Mouse (Mus musculus) Muller cell, postnatal 12 days (primary cell): ENCODE measurements around the gene Stard9.
A peak's percentile ranks its signal among the peaks of the same experiment; 100 is the strongest.
"Not testable (repeated sequence)": the region's sequence is repeated elsewhere in the genome, so short reads cannot be mapped to it uniquely, and the experiment has no call there.

Experiments used
- DNase-seq: peaks from one replicate; pipeline ENCODE4 v3.0.0-alpha.2; 2015; ENCODE audit errors: inconsistent ontology term

The Stard9 gene

GRCm38 (mm10) chr2:120654693-120655092 lies 25.8 kb downstream of the Stard9 start:
- DNase-seq, result no peak

- no peak for DNase-seq
Observed at GRCm38 (mm10) chr2:120655905-120656304, 27.0 kb downstream of the Stard9 start.

- DNase-seq, result no peak
Observed at GRCm38 (mm10) chr2:120656711-120657110, 27.8 kb downstream of the Stard9 start.

- peak; percentile 20 for DNase-seq
Observed at GRCm38 (mm10) chr2:120658486-120658885, 29.6 kb downstream of the Stard9 start.

- no peak for DNase-seq
Observed at GRCm38 (mm10) chr2:120659318-120659717, 30.4 kb downstream of the Stard9 start.

DNA sequence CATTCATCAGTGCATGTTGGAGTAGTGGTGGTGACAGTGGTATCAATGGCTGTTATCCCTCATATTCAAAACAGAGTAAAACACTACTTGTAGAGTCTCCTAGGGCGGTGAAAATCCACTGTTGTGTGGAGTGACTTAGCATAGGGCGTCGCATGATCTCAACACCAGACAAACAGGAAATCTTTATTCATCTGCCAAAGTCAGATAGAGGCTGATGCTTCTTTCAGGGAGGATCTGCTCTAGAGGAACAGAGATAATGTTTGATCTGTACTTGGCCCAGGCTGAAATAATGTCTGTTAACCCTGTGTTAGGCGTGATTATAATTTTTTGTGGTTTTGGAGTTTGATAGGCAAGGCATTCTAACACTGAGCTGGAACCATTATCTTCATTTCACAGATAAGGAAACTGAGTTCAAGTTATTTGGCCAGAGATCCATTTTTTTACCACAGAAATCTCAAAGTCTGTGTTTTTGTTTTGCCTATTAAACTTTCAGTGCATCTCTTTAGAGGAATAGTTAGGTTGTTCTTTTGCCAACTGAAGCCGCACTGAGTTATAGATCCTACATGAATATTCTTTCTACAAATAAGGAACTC lies 31.7 kb downstream of the Stard9 start:
- DNase-seq, result no peak

DNA sequence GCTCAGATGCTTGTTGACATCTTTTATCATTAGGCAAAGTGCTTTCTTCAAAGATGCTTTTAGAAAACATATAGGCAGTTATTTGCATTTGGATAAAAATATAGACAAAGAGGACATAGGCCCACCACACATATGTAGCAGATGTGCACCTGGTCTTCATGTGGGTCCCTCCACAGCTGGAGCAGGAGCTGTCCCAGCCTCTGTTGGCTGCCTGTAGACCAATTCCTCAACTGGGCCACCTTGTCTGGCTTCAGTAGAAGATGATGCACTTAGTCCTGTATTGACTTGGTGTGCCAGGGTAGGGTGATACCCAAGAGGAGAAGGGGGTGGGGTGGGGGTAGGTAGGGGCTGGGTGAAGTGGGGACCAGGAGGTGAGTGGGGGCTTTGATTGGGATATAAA lies 33.8 kb downstream of the Stard9 start:
- DNase-seq, result no peak

- DNase-seq, result no peak
Observed at GRCm38 (mm10) chr2:120663491-120664154, 34.7 kb downstream of the Stard9 start.

DNA sequence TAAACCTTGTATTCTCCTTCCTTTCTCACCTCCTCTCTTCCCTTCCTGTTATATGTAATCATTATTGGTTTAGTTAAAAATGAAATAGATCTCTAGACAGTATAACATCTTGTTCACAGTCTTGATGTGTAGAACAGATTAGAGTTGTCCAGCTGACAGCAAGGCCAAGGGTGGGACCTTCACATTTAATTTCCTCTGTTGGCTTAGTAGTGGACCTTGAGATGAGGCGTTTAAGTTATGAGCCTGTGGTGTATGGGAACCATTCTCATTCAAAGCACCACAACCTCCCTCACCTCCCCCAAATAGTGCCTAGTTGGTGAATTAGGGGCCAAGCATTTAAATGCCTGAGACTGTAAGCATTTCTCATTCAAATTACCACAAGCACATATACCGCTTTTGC lies 38.5 kb downstream of the Stard9 start:
- no peak for DNase-seq

DNA sequence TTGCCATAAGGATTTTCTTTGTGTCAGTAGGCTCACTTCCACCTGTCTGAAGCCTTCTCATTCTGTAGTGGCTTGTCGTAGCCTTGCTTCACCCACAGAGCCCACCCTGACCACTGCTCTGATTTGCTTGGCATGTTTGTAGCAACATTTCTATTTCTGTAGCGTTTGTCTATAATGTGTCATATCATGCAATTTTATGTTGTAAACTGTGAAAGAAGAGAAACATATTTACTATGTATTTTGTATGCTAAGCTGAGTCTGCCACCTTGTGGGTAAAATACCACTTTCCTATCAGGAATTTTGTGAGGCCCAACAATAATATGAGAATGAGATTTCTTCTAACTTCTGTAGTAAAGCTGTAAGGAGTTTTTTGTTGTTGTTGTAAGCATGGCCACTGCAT lies 41.3 kb downstream of the Stard9 start:
- DNase-seq, result no peak

DNA sequence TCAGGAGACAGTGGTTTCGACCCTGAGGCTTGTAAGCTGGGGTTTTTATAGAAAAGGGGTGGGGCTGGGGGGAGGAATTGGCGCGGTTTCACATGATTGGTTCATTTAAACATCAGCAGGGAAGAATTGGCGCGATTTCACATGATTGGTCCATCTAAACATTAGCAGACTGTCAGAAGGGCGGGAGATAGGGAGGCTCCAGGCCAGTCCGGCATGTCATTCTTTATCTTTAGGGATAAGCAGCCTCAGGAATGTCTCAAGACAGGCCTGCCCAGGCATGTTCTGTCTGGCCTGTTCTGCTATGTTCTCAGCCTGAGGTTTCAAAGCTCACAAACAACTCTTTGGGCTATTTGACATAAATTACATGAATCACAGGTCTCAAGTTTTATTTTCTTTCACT lies 52.2 kb downstream of the Stard9 start:
- not testable (repeated sequence) for DNase-seq

DNA sequence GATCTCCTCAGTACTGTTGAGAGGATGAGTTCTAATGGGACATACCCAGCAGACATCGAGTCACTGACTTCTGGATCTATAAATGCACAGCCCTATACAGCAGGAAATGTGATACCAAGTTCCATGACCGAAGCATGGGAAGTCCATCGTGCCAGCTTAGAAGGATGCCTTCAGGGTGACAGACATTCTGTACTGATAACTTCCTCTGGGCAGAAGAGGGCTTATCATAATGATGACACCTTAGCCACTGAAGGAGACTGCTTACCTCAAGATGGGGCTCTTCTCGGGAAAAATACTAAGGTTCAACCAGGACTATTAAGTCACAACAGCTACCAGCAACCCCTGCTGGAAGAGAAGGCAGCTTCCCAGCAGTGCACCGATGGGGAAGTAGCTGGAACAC lies 68.8 kb downstream of the Stard9 start:
- DNase-seq, result no peak

- DNase-seq, result no peak
Observed at GRCm38 (mm10) chr2:120700379-120700885, 71.5 kb downstream of the Stard9 start.

- no peak for DNase-seq
Observed at GRCm38 (mm10) chr2:120702675-120703074, 73.8 kb downstream of the Stard9 start.

- no peak for DNase-seq
Observed at GRCm38 (mm10) chr2:120707041-120707440, 78.1 kb downstream of the Stard9 start.

DNA sequence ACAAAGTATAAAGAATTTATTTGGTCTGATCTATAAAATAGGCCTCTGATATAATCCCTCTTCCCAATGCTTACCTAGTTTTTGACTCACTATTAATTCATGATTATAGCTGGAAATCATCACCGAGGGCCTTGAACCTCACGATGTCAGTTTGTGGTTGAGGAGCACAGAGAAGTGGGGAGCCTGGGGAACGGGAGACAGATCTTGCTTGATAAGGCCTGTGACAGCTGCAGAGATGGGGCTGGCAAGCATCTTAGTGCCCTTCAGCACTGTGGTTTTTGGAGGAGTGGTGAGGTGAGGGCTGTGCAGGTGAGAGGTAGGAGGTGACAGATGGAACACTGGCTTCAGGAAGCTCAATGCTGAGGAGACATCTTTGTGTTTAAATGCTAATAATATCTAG lies 81.2 kb downstream of the Stard9 start:
- no peak for DNase-seq

DNA sequence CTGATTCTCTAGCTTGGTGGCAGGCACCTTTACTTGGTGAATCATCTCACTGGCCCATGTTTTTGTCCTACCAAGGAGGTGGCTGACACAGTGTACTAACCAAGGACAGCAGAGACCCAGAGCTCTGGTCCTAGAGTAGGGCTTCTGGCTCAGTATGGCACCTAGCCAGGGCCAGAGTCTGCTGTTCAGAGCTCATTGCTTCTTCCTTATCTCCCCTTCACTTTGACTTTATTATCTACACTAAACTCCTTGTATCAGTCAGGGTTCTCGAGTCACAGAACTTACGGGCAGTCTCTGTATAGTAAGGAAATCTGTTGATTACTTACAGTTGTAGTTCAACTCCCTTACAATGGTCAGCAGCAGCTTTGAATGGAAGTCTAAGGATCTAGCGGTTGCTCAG lies 82.0 kb downstream of the Stard9 start:
- DNase-seq, result no peak

DNA sequence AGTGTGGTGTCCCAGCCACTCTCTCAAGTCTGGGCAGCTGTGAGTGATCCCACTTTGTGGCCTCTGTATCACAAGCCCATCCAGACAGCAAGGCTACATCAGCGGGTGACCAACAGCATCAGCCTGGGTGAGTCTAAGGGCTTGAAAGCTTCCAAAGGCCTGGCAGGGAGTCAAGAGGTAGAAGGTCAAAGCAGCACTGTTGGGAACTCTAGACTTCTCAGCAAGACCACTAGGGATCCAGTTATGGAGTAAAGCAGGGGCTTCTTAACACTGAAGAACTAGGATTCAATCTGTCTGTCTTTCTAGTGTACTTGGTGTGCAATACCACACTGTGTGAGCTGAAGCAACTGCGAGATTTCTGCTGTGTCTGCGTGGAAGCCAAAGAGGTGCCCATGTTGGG lies 84.5 kb downstream of the Stard9 start:
- DNase-seq, result no peak

- DNase-seq, result no peak
Observed at GRCm38 (mm10) chr2:120718496-120718895, 89.6 kb downstream of the Stard9 start.

DNA sequence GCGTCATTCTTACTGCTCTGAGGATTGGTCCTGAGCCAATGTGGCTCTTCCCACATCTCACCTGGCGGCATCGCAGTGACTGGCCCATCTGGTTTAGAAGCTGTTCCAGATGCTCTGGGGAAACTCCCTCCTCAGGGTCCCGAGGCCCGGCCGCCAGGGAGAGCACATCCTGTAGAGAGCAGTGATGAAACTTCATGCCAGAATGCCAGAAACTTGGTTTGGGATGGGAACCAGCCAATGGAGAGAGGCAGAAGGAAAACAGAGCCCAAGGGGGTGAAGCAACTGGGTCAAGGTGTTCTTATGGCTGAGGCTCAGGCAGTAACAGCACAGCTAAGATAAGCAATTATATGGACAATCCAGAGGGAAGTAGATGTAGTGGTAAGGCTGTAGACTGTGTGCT lies 91.9 kb downstream of the Stard9 start:
- no peak for DNase-seq

- DNase-seq, result no peak
Observed at GRCm38 (mm10) chr2:120721911-120722310, 93.0 kb downstream of the Stard9 start.

GRCm38 (mm10) chr2:120722491-120722890 lies 93.6 kb downstream of the Stard9 start:
- DNase-seq, result no peak

DNA sequence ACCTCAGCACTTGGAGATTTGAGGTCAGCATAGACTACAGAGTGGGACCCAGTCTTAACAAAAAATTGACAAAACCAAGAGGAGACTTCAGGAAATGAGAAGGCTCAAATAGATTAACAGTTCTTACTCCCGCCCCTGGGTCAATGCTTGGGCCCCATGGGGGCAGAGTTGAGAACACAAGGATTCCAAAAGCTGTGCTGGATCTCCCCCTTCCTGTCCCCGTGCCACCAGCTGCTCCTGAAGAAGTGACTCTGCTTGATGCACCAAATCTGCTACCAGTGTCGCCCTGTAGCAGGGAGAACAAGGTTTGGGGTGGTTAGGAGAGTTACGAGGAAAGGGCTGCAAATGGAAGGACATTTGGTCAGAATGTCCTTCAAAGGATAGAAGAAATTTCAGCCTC lies 94.7 kb downstream of the Stard9 start:
- no peak for DNase-seq

- DNase-seq, result no peak
Observed at GRCm38 (mm10) chr2:120724176-120724575, 95.3 kb downstream of the Stard9 start.
